Mouse (Mus musculus) forebrain, embryonic 11.5 days (tissue): ENCODE measurements at regions not wholly inside any gene's neighbourhood (a gene's known extent, or its start where the extent isn't known, plus 50 kb on each side); places are given as distances from the start of the nearest gene placed in this dataset.

Experiments used
- ATAC-seq: fragments of 200-750 bp; cut with Nextera tagmentation; replicated peaks from 2 replicates; pipeline ENCODE4 v1.8.0; 2017; ENCODE audit warnings: moderate TSS enrichment; ENCODE audit not compliant: low FRiP score
- DNase-seq: peaks from one replicate; pipeline ENCODE4 v3.0.0-alpha.2; 2017; ENCODE audit warnings: low spot score
- H3K27ac ChIP-seq: fragments of 300-500 bp; sonication (generic); 2 replicates; pipeline ENCODE4 v1.5.1; 2014; ENCODE audit warnings: low read depth, low read length
- H3K27me3 ChIP-seq: fragments of 300-500 bp; sonication (generic); 2 replicates; pipeline ENCODE4 v1.6.1; 2014; ENCODE audit warnings: mild to moderate bottlenecking, low read length, mixed read lengths; ENCODE audit not compliant: control insufficient read depth, insufficient read depth
- H3K36me3 ChIP-seq: fragments of 300-500 bp; sonication (generic); 2 replicates; pipeline ENCODE4 v1.6.1; 2014; ENCODE audit warnings: mild to moderate bottlenecking, low read length, moderate library complexity, mixed read lengths; ENCODE audit not compliant: control insufficient read depth, insufficient read depth
- H3K4me1 ChIP-seq: fragments of 300-500 bp; sonication (generic); replicated peaks from 2 replicates; pipeline ENCODE4 v1.6.1; 2014; ENCODE audit warnings: low read length, mixed read lengths; ENCODE audit not compliant: control insufficient read depth, insufficient read depth
- H3K4me2 ChIP-seq: fragments of 300-500 bp; sonication (generic); 2 replicates; pipeline ENCODE4 v1.6.1; 2014; ENCODE audit warnings: low read depth, mild to moderate bottlenecking, low read length, moderate library complexity, mixed read lengths; ENCODE audit not compliant: severe bottlenecking
- H3K4me3 ChIP-seq: fragments of 300-500 bp; sonication (generic); 2 replicates; pipeline ENCODE4 v1.5.1; 2014; ENCODE audit warnings: low read depth, low read length
- H3K9ac ChIP-seq: fragments of 300-500 bp; sonication (generic); 2 replicates; pipeline ENCODE4 v1.6.1; 2014; ENCODE audit warnings: low read length
- H3K9me3 ChIP-seq: fragments of 300-500 bp; sonication (generic); 2 replicates; pipeline ENCODE4 v1.6.1; 2016; ENCODE audit warnings: low read length, mixed read lengths; ENCODE audit not compliant: control insufficient read depth
- WGBS: fragments of 180-500 bp; shearing (Covaris S2); extraction: QIAGEN DNeasy Blood & Tissue Kit; methylation state at CpG from one replicate; pipeline ENCODE4 v1.1.7; 2014; 5-methylcytosine and 5-hydroxymethylcytosine counted together

DNA sequence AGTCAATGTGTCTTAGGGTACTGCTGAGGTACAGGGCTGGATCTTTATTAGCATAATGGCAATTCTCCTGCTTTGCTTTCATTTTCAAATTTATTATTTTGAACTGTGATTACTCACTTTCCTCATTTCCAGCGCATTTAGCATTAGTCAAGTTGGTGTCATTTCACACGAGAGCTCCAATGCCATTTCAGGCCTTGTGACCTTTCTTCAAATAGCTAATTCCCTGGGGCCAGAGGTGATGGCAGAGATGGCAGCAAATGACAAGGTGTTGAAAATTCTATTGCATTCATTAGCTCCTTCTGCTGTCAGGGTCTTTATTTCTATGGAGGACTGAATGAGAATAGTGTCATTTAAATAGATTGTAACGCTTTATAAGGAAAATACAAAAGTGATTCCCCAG is 300.9 kb upstream of the Dcn start:
- WGBS, result 68% methylated on average over 3 of the region's 3 CpGs
- no peaks in the 10 kb centered on the region for H3K4me1 ChIP-seq
- no peaks in the 10 kb centered on the region for H3K9me3 ChIP-seq
- H3K4me2 ChIP-seq, result no peak overlapping the region
- H3K9ac ChIP-seq, result no peak overlapping the region
- ATAC-seq, result no peak
- no peak overlapping the region for H3K27ac ChIP-seq
- no peak for DNase-seq
- no peaks in the 10 kb centered on the region for H3K27me3 ChIP-seq
- no peak overlapping the region for H3K4me3 ChIP-seq
- H3K36me3 ChIP-seq, result no peaks in the 10 kb centered on the region

DNA sequence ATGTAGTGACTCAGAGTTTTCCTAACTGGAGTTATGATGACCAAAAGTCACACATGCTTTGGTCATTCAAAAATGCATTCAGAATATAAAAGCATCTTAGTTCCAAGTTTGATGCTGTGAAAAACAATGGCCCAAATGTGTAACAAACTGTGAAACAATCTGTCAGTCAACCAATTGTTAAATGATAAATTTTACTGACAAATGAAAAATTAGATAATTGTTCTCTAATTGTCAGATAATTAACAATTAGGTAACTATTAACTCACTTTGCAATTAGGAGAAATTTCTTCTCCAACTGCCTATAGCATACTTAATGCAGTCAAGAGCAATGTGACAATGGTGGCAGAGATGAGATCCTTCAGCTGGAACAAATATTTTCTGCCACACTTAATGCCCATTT is 289.7 kb upstream of the Dcn start:
- H3K36me3 ChIP-seq, result no peaks in the 10 kb centered on the region
- H3K4me2 ChIP-seq, result no peak overlapping the region
- no peaks in the 10 kb centered on the region for H3K4me1 ChIP-seq
- H3K9ac ChIP-seq, result no peak overlapping the region
- no peak overlapping the region for H3K27ac ChIP-seq
- no peaks in the 10 kb centered on the region for H3K27me3 ChIP-seq
- no peaks in the 10 kb centered on the region for H3K9me3 ChIP-seq
- no peak overlapping the region for H3K4me3 ChIP-seq
- ATAC-seq (no peak), DNase-seq (no peak)

DNA sequence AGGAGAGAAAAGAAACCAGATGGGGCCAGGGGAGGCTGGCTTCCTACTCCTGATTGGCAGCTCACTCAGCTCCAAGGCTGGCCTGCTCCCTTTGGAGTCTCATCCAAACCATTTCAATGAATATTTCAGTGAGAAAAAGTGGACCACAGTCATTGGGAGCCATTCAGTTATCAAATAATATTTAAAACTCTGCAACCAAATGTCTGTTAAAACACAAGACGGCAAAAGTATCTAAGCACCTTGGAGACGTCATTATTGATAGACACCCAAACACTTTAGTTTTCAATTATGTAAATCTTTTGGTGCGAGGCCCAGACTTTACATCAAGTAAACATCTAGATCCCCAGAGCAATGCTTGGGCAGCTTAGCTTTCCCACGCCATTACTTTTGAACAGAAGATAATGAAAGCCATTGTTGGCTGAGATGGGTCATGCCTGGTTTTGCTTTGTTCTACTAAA is 268.1 kb upstream of the Dcn start:
- ATAC-seq, result no peak
- no peaks in the 10 kb centered on the region for H3K9me3 ChIP-seq
- no peak for DNase-seq
- H3K9ac ChIP-seq, result no peak overlapping the region
- no peak overlapping the region for H3K4me3 ChIP-seq
- H3K4me1 ChIP-seq, result peaks cover 5% of the 10 kb centered on the region; the same call in 1 of the 2 replicates
- H3K27me3 ChIP-seq, result no peaks in the 10 kb centered on the region
- WGBS, result 63% methylated on average over 4 of the region's 4 CpGs
- H3K27ac ChIP-seq, result no peak overlapping the region
- H3K36me3 ChIP-seq, result no peaks in the 10 kb centered on the region
- H3K4me2 ChIP-seq, result no peak overlapping the region

DNA sequence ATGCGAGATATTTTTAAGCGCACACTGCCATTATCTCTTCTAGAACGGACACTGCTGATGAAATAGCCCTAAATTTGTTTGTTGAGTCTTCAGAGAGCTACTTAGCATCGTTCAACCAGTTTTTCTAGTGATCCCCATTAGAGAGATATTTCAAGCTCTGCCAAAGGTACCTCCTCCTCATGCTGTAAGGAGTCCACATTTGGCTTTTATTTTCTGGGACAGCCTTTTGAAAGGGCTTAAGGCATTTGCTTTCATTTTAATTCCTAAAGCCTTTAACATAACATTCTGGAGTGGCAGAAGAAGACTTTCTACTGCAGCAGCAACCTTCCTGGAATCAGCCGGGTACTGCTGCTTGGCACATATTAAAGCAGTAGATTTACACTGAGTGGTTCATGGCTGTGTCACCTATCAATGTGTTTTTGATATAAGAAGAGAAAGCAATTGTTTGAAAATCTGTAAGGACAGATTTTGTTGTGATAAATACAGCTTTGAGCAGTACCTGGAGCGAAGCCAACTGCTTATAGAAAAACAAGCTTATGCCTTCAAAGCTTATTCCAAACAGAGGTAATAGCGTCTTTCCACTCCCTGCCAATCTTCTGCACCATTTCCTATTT is 267.5 kb upstream of the Dcn start:
- ATAC-seq (no peak), DNase-seq (no peak)
- Histone ChIP-seq H3K27me3 (no peaks in the 10 kb centered on the region), H3K9ac (no peak overlapping the region), H3K36me3 (no peaks in the 10 kb centered on the region), H3K27ac (no peak overlapping the region), H3K4me3 (no peak overlapping the region), H3K9me3 (no peaks in the 10 kb centered on the region), H3K4me2 (no peak overlapping the region), H3K4me1 (peaks cover 5% of the 10 kb centered on the region; the same call in 1 of the 2 replicates)
- 86% methylated on average over 7 of the region's 7 CpGs for WGBS

DNA sequence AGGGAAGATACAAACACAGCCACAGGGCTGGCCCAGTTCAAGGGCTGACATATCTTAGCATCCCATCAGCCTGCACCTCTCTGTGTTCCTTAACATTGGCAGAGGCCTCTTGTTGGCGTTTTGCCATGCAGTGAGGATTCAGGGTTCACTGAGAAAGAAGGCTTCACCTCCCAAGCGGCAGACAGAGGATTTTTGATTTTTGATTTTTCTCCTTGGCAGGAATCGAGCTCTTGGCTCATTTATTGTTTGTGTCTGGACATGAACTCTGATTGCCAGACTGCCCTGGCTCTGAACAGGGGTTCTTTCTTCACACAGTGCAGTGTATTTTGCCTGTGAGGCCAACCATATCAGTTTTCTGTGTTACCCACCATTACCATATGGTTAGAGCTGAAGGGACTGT is 259.9 kb upstream of the Dcn start:
- Histone ChIP-seq H3K4me1 (no peaks in the 10 kb centered on the region), H3K9me3 (no peaks in the 10 kb centered on the region), H3K27me3 (no peaks in the 10 kb centered on the region), H3K4me2 (no peak overlapping the region), H3K9ac (no peak overlapping the region), H3K4me3 (no peak overlapping the region), H3K36me3 (no peaks in the 10 kb centered on the region), H3K27ac (no peak overlapping the region)
- DNase-seq (no peak), ATAC-seq (no peak)
- 86% methylated on average over 3 of the region's 3 CpGs for WGBS

DNA sequence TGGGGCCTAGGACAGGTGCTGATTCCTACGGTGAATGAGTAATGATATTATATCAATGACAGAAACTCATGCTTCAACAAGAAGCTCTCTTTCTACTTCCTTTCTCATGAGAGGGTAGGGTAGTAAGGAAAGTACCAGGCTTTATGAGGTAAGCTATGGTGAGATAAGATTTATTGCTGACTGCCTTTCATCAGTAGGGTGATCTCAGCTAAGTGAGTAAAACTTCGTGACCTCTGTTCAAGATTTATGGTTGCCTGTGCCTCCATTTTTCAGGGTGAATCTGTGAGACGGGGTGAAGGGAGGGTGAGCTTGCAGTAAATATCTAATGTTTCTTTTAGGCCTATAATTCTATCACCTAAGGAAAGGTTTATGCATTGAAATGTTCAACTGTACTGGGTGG is 259.0 kb upstream of the Dcn start:
- ATAC-seq (no peak), DNase-seq (no peak)
- 91% methylated on average over 3 of the region's 3 CpGs for WGBS
- Histone ChIP-seq H3K27me3 (no peaks in the 10 kb centered on the region), H3K36me3 (no peaks in the 10 kb centered on the region), H3K9ac (no peak overlapping the region), H3K4me2 (no peak overlapping the region), H3K27ac (no peak overlapping the region), H3K4me1 (no peaks in the 10 kb centered on the region), H3K4me3 (no peak overlapping the region), H3K9me3 (no peaks in the 10 kb centered on the region)

DNA sequence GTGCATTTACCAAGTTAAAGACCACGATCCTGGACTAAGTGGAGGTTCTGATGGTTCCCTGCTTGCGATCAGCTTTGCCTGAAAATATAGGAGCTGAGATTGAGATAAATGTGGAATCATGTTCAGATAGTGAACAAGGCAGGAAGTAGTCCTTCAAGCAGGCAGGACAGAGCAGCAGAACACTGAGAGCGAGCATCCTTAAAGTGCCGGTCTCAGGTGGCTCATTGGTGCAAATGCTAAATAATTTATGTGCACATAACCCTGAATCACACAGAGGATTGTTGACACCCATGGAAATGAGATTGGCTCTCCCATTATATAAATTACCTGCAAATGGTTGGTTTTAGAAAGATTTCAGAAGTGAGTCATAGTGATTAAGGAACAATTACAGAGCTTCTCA is 243.8 kb upstream of the Dcn start:
- 89% methylated on average over 4 of the region's 4 CpGs for WGBS
- no peak overlapping the region for H3K4me3 ChIP-seq
- no peaks in the 10 kb centered on the region for H3K27me3 ChIP-seq
- no peak overlapping the region for H3K27ac ChIP-seq
- no peaks in the 10 kb centered on the region for H3K4me1 ChIP-seq
- ATAC-seq, result no peak
- no peak overlapping the region for H3K9ac ChIP-seq
- DNase-seq, result no peak
- no peaks in the 10 kb centered on the region for H3K36me3 ChIP-seq
- no peak overlapping the region for H3K4me2 ChIP-seq
- no peaks in the 10 kb centered on the region for H3K9me3 ChIP-seq

DNA sequence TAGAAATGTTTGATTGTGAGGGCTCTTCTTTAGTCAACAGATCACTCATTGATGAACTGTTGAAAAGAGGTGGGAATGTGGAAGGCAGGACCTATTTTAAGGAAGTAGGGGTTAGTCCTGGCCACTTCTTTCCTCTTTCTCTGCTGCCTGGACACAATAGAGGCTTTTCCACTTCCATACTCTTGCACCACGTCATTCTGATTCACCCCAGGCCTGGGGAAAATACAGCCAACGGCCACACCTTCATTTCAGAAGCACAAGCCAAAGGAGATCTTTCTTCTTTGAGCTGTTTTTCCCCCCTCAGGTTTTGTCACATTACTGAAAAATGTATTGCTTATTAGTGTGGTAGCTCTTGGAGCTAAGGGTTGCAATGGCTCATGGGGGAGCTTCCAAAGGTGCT is 237.9 kb upstream of the Dcn start:
- Histone ChIP-seq H3K27ac (no peak overlapping the region), H3K9me3 (no peaks in the 10 kb centered on the region), H3K9ac (no peak overlapping the region), H3K4me1 (no peaks in the 10 kb centered on the region), H3K4me3 (no peak overlapping the region), H3K36me3 (no peaks in the 10 kb centered on the region), H3K4me2 (no peak overlapping the region), H3K27me3 (no peaks in the 10 kb centered on the region)
- WGBS, result 78% methylated on average over 2 of the region's 2 CpGs
- no peak for DNase-seq
- ATAC-seq, result no peak

DNA sequence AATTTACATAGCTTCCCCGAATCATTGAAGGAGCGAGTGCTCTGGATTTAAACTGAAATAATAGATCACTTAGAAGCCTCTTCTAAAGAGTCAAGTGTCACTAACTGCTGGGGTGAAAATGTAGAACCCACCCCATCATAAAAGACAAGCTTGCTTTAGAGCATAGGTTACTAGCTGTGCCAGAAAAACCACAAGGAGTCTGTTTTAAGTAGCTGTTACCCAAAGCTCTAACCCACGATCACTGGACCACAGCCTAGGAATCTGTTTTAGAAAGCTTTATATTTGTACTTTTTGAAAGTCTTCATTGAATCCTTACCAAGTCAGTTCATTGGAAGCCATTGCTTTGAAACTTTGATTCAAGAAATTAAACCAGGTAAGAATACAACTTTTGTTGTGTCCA is 233.7 kb upstream of the Dcn start:
- H3K4me3 ChIP-seq, result no peak overlapping the region
- H3K27ac ChIP-seq, result no peak overlapping the region
- no peak overlapping the region for H3K9ac ChIP-seq
- no peak overlapping the region for H3K4me2 ChIP-seq
- DNase-seq (no peak), ATAC-seq (no peak)
- no peaks in the 10 kb centered on the region for H3K27me3 ChIP-seq
- no peaks in the 10 kb centered on the region for H3K36me3 ChIP-seq
- no peaks in the 10 kb centered on the region for H3K4me1 ChIP-seq
- 88% methylated on average over 3 of the region's 3 CpGs for WGBS
- no peaks in the 10 kb centered on the region for H3K9me3 ChIP-seq
